Mouse (Mus musculus): ENCODE data around the gene Trdmt1.

Gene Trdmt1

DNA sequence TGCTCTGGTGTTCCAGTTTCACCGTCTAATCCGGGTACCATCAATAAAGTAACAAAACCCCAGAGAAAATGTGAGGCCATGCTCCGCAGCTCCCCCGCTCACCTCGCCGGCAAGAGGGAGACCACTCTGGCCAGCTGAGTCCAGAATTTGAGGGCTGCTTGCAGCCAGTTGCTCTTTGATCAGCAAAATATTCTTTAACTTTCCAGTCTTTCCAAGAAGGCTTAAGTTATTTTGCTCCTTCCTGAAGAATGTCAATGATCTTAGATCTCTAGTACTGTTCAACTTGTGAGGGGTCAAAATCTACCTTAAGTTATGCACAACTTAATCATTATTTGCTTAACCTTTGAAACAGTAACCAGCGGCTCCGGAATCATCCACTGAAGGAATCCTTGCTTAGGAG is 52.7 kb downstream of the Trdmt1 start, which contains the start of gene Cubn:
Gene Cubn (minus strand): TSS at position 80 of the 400 bp plus-strand sequence.
- DNase-seq = no peak

DNA sequence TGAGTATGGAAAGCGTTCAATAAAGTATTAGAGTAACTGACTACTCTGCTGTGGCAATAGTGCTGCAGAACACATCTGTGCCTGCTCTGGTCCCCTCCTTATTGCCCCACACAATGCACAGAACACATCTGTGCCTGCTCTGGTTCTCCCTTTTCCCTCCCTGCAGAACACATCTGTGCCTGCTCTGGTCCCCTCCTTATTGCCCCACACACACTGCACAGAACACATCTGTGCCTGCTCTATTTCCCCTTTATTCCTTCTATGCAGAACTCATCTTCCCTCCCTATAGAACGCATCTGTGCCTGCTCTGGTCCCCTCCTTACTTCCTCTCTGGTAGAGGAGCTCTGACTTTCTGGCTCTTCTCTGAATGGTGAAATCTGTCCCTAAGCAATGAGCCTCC is 54.0 kb downstream of the Trdmt1 start:
- DNase-seq = no peak

DNA sequence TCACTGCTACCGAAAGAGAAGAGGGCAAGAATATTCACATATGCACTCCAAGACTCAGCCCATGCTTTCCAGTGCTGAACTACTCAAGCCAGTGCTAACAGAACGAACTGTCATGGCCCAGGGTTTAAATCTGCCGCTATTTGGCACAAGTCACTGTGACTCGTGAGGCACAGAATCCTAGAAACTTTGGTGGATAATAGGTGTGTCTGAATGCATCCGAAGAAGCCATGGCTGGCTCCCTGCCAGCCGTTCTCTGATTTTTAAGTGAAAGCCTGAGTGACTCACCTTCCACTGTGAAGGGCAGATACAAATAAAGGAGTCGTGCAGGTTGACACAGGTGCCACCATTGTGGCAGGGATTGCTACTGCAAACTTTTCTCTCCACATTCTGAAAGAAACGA is 58.0 kb downstream of the Trdmt1 start:
- no peak for DNase-seq

DNA sequence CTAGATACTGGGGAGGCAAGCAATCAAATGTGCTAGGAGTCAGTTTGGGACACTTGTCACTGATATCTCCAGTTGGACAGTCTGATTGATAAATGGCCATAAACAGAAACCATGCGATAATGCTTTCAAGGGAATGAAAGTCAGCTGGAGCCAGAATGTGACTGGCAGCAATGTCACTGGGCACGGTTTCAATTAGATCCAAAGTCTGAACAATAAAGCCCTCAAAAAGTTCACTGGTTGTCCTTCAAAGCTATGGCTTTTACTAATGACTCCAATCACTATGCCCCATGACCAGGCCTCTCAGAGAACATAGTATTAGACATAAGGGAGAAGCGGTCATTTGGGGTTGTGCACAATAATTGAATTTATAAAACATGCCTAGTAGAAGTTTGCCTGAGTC is 59.9 kb downstream of the Trdmt1 start:
- no peak for DNase-seq

DNA sequence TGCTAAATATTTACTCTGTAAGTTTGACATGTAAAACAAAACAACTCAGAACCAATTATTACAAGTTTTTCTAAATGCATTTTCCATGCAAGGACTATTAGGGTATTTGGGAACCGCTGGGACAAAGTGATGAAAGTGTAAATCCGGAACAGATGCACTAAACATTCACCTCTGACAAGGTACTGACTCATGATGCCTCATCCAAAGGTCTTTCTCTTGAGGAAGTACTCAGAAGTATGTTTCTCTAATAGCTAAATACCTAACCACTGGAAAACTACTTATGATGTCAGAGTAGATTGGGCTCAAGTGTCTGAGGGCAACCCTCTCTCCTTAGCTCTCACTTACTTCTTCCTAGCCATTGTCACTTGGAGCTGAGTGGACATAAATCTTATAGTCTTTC is 63.7 kb downstream of the Trdmt1 start:
- DNase-seq = no peak

DNA sequence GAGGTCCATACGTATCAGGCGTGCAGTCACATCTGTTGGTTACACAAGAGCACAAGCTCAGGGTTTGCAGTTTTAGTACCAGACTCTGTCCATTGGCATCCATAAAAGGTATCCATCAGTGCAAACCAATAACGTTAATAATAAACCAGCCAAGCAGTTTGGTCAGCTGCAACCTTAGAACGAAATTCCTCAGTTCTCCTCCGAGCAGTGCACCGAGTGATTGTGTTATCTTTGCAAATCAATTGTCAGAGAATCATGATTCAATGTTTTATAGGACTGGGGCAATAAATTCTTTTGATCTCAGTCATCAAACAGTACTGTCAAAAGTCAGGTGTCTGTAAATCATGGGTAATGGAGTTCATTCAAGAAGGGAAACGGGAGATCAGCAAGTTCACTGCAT is 65.3 kb downstream of the Trdmt1 start:
- DNase-seq = no peak

DNA sequence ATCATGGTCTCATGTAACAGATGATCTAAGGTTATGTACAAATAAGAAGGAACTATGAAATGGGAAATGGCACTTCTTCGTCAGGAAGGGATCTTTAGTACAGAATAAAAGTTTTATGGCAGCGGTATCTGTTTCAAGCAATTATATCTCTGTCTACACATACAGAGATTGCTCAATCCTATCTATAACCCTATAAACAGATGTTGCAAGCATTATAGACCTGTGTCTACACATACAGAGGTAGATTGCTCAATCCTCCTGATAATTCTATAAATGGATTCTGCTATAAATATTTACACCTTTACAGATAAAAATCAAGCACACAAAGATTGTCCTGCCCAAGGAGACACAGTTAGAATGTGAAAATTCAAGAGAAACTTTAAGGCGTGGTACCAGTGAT is 74.4 kb downstream of the Trdmt1 start:
- DNase-seq = no peak

DNA sequence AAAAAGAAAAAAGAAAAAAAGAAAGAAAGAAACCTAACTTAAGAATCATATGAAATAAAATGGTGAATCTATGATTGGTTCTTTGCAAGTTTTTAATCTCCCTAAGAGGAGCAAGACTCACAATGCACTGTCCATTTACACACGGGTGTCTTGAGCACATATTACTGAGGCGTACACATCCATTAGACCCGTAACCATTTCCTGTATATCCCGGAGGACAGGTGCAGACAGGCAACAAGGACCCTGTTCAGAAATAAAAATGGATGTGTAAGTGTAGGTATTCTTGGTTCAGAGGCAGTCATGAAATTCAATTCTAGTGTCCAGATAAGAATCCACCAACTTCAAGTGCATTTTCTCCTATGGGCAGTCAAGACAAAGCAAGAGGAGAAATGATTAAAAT is 74.8 kb downstream of the Trdmt1 start:
- no peak for DNase-seq

DNA sequence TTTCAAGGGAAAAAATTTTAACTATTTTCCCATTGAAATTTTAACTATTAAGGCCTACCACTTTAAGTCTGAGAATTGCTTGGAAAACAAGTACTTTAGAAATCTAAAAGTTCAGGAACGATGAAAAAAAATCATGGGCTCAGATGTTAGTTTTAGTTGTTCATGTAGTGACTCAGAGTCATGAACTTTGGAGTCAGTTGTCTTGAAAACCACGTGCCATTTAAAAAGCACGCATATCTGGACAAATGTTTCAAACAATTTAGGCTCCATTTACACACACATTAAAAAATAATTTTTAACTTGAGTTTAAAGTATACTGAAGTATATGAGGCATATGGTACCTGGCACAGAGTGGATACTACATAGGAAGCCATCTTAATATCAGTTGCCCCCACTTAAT is 77.8 kb downstream of the Trdmt1 start:
- no peak for DNase-seq

Measured in retina, postnatal 1 day (tissue).